In the genomic region with DNA sequence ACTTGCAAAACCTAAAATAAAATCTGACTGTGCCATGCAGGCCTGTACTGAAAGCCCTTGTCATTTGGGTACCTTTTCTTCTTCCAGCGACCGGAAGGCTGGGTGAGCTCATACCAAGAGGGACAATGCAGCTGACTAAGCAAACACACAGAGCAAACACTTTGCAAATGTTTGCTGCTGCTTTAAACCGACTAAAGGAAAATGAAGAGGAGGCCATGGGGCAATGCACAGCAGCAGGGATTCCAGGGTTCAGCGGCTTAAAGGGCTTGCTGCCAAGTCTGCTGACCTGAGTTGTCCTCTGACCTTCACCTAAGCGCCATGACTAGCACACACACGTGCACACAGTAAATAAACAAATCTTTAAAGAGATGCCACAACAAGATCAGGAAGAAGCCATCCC, we compare ENCODE assay signal across 11 mouse cellular contexts. TPM values are rescaled to one million over a fixed set of nuclear protein-coding genes. Genes with fewer than 3 reads are reported as not detected.
DNase-seq lines count a peak whose midpoint lies in the region; ATAC-seq and TF ChIP-seq lines count a peak whose summit lies in the region.
"Had no signal": no experiment of that assay in that cellular context is flagged by ENCODE, and none has a peak within 500 bp of the region (broad histone marks: within the 10 kb centered on the region; RNA-seq: fewer than 3 reads in every experiment).

No protein-coding gene starts in this region.

- H3K27me3 ChIP-seq in heart, adult 2 months (ENCODE audit: control insufficient read depth, insufficient read depth, low read length) = no peaks in the 10 kb centered on the region
- no peaks in the 10 kb centered on the region for H3K27me3 ChIP-seq in heart, embryonic 10.5 days (ENCODE audit: insufficient read depth, poor library complexity, severe bottlenecking)
- H3K27me3 ChIP-seq in kidney, embryonic 16.5 days (ENCODE audit: insufficient read depth, low read length) = no peaks in the 10 kb centered on the region
- no peaks in the 10 kb centered on the region for H3K27me3 ChIP-seq in lung, postnatal 0 days (replicated peaks; ENCODE audit: insufficient read depth, low read length)

- intact Hi-C loops in heart, adult 2 months (cut with DNase I) = loop anchor here (2.0 kb wide), 2 partner anchors 23 to 69 kb away; a partner anchor contains a TSS

- TF ChIP-seq CTCF in heart, adult 2 months (IDR thresholded peaks at IDR 0.05) = no peak
- TF ChIP-seq CTCF in bone marrow macrophage, adult 2 months (IDR thresholded peaks at IDR 0.05; ENCODE audit: low read depth, low read length) = no peak
- TF ChIP-seq CTCF in lung, postnatal 0 days (IDR thresholded peaks at IDR 0.05) = no peak

- H3K9me3 ChIP-seq in heart, embryonic 10.5 days = no peaks in the 10 kb centered on the region
- no peaks in the 10 kb centered on the region for H3K9me3 ChIP-seq in kidney, embryonic 16.5 days (ENCODE audit: low read length)
- no peaks in the 10 kb centered on the region for H3K9me3 ChIP-seq in lung, postnatal 0 days (ENCODE audit: low read length)

- H3K4me2 ChIP-seq in kidney, embryonic 16.5 days (replicated peaks; ENCODE audit: low read depth, low read length) = no peak overlapping the region
- no peak overlapping the region for H3K4me2 ChIP-seq in lung, postnatal 0 days (replicated peaks; ENCODE audit: low read depth, low read length)

- H3K79me2 ChIP-seq in heart, adult 2 months (replicated peaks; ENCODE audit: control insufficient read depth, insufficient read depth, low read length) = 0 out of 2 replicates have a peak, but pooled peaks cover 2% of the 10 kb centered on the region

- no peak for TF ChIP-seq EP300 in heart, adult 2 months (IDR thresholded peaks at IDR 0.05; ENCODE audit: insufficient read depth, low read depth, low read length)
- TF ChIP-seq EP300 in lung, postnatal 0 days (IDR thresholded peaks at IDR 0.05) = no peak

- no peak for TF ChIP-seq POLR2A in heart, adult 2 months (IDR thresholded peaks at IDR 0.05; ENCODE audit: insufficient read depth, low read depth, low read length)
- no peak for TF ChIP-seq POLR2A in bone marrow macrophage, adult 2 months (IDR thresholded peaks at IDR 0.05; ENCODE audit: borderline replicate concordance, low read depth, low read length)

- 18% methylated on average over 6 of the region's 6 CpGs for WGBS in heart, adult 2 months
- 36% methylated on average over 6 of the region's 6 CpGs for WGBS in heart, embryonic 10.5 days
- WGBS in kidney, embryonic 16.5 days = 16% methylated on average over 6 of the region's 6 CpGs
- 15% methylated on average over 6 of the region's 6 CpGs for WGBS in lung, postnatal 0 days

- no peaks in the 10 kb centered on the region for H3K36me3 ChIP-seq in heart, adult 2 months (ENCODE audit: control insufficient read depth, insufficient read depth, low read length)
- H3K36me3 ChIP-seq in heart, embryonic 10.5 days = no peaks in the 10 kb centered on the region
- no peaks in the 10 kb centered on the region for H3K36me3 ChIP-seq in kidney, embryonic 16.5 days (ENCODE audit: insufficient read depth, low read length)
- no peaks in the 10 kb centered on the region for H3K36me3 ChIP-seq in lung, postnatal 0 days (ENCODE audit: insufficient read depth, low read length)

- no peak overlapping the region for H3K9ac ChIP-seq in heart, adult 2 months (ENCODE audit: low read depth, low read length)
- no peak overlapping the region for H3K9ac ChIP-seq in kidney, embryonic 16.5 days (replicated peaks; ENCODE audit: low read length)
- H3K9ac ChIP-seq in lung, postnatal 0 days (replicated peaks; ENCODE audit: low read depth) = no peak overlapping the region

- peak; percentile 55 for ATAC-seq in kidney, embryonic 16.5 days (ENCODE audit: low FRiP score, low TSS enrichment)
- peak; percentile 36 for ATAC-seq in lung, postnatal 0 days
- no peak for ATAC-seq in activated CD4-positive, CD25-positive, alpha-beta regulatory T cell, adult 4 months
- ATAC-seq: midbrain, embryonic 16.5 days had no signal

- H3K4me1 ChIP-seq in heart, adult 2 months (ENCODE audit: control insufficient read depth, insufficient read depth, low read length) = peaks cover 29% of the 10 kb centered on the region
- peaks cover 19% of the 10 kb centered on the region for H3K4me1 ChIP-seq in heart, embryonic 10.5 days
- H3K4me1 ChIP-seq in bone marrow macrophage, adult 2 months (ENCODE audit: control insufficient read depth, insufficient read depth, low read length) = peaks cover 81% of the 10 kb centered on the region
- peaks cover 14% of the 10 kb centered on the region for H3K4me1 ChIP-seq in kidney, embryonic 16.5 days (ENCODE audit: insufficient read depth, low read length)
- no peaks in the 10 kb centered on the region; the same call in 1 of the 2 replicates for H3K4me1 ChIP-seq in lung, postnatal 0 days (ENCODE audit: insufficient read depth, low read depth, low read length)

- peak overlapping the region; percentile 66 for H3K27ac ChIP-seq in heart, adult 2 months
- H3K27ac ChIP-seq in heart, embryonic 10.5 days = no peak overlapping the region
- H3K27ac ChIP-seq in bone marrow macrophage, adult 2 months (ENCODE audit: insufficient read depth, low read depth, low read length) = peak overlapping the region; percentile 50
- no peak overlapping the region; the same call in 1 of the 2 replicates for H3K27ac ChIP-seq in kidney, embryonic 16.5 days (ENCODE audit: low read length)
- H3K27ac ChIP-seq in lung, postnatal 0 days (ENCODE audit: low read length) = peak overlapping the region; percentile 51

- peak in 1 of 2 experiments; percentile 53 for DNase-seq in heart, adult 2 months
- no peak for DNase-seq in heart, embryonic 10.5 days (ENCODE audit: low spot score)
- DNase-seq in lung, postnatal 0 days (ENCODE audit: low spot score) = peak; percentile 69
- DNase-seq in cerebellum, adult 9-11 months = no peak
- no peak for DNase-seq in Muller cell, postnatal 12 days (ENCODE audit: inconsistent ontology term)
- DNase-seq: cerebellum, adult 8-10 months; thymus, postnatal 4 days had no signal

- 0 out of 2 replicates have a peak overlapping the region, but pooled peaks have one; percentile 4 for H3K4me3 ChIP-seq in heart, adult 2 months
- H3K4me3 ChIP-seq in heart, embryonic 10.5 days = no peak overlapping the region
- no peak overlapping the region for H3K4me3 ChIP-seq in bone marrow macrophage, adult 2 months (ENCODE audit: insufficient read depth, low read length)
- H3K4me3 ChIP-seq in kidney, embryonic 16.5 days (ENCODE audit: low read length) = no peak overlapping the region
- no peak overlapping the region for H3K4me3 ChIP-seq in lung, postnatal 0 days (ENCODE audit: low read depth, low read length)

RNA-seq across cellular contexts. Expression of a gene that starts 23.9 kb away (rescaled TPM):
- total RNA-seq in heart, adult 2 months (2021) = 10 to 100 TPM; 28.6 to 32.8 TPM
- polyA plus RNA-seq in heart, adult 2 months (2012; rRNA removed) = 7.8 and 16.5 TPM in 2 replicates
- polyA plus RNA-seq in heart, embryonic 10.5 days (2016; fragmentation: Nextera tagmentation; extraction: Ambion mirVana) = 1.8 and 2.1 TPM in 2 replicates
- polyA plus RNA-seq in bone marrow macrophage, adult 2 months (2012; ENCODE audit: insufficient read depth, insufficient read length, missing spikeins) = 7.8 and 9.5 TPM in 2 replicates
- polyA plus RNA-seq in kidney, embryonic 16.5 days (2015; fragmentation: Nextera tagmentation; extraction: Ambion mirVana) = 8.5 and 8.6 TPM in 2 replicates
- polyA plus RNA-seq in lung, postnatal 0 days (2015; fragmentation: Nextera tagmentation; extraction: Ambion mirVana) = 18.7 and 19.8 TPM in 2 replicates
- polyA plus RNA-seq in activated CD4-positive, CD25-positive, alpha-beta regulatory T cell, adult 4 months (2017; shearing (Covaris generic)) = under 1 TPM in 1 of 2 experiments, not detected in 1; 0.71 TPM

Comparison
In these comparisons a context has a peak if more than half of its experiments do, and no peak if none do; other contexts are left out.
1. H3K27ac ChIP-seq: peak in heart, adult 2 months (single experiment), bone marrow macrophage, adult 2 months (single experiment) and lung, postnatal 0 days (single experiment); none in heart, embryonic 10.5 days (single experiment) and kidney, embryonic 16.5 days (single experiment).